Mouse (Mus musculus): ENCODE results near the gene Vamp2. TPM values are rescaled to one million over a fixed set of nuclear protein-coding genes. Genes with fewer than 3 reads are reported as not detected.
A peak's percentile ranks its signal among the peaks of the same experiment; 100 is the strongest.

The Vamp2 gene
- 10 to 100 TPM; 34.9 to 35.2 TPM for total RNA-seq (2021)
- long read RNA-seq, experiment 1, transcript Vamp2-201 (5 exons, 2,205 nt): major isoform, 38 of 45 reads
- long read RNA-seq, experiment 1, partial matches to known transcripts: 3 of 45 reads
- long read RNA-seq, experiment 1, other reads (novel, unspliced or antisense): 4 of 45 reads
- long read RNA-seq, experiment 2, transcript Vamp2-201 (5 exons, 2,205 nt): major isoform, 35 of 46 reads
- long read RNA-seq, experiment 2, partial matches to known transcripts: 4 of 46 reads
- long read RNA-seq, experiment 2, other reads (novel, unspliced or antisense): 5 of 46 reads

DNA sequence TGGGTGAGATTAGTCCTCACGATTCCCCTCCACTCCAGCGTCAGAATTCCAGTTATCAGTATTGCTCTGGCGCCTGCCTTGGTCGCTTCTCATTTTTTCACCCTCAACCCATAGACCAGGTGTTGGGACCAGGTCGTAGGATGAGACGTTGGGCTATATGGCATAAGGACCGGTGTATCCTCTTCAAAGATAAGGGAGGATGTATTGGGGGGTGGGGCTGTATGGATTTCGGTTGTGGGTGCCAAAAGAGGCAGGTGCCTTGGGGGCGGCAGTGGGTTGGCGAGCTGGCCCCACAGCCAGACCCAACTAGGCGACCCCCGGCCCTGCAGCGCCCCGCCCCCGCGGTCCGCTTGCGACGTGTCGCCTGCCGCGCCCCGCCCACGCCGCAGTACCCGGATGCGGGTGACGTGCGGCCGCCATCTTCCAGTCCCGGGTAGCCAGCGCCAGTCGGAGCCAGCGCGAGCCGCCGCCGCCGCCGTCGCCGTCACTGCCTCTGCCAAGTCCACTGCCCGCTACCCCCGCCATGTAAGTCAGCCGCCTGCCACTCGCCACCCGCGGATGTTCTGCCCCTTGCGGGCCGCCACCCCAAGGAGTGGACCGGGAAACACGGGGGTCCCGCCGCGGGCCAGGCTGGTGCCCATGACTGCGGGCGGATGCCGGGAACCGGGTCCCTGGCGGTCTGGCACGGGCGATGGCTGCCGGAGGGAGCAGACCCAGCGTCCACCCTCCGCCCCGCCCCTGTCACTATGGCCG lies at the start of gene Vamp2:
Vamp2 (plus strand) TSS at position 388 of the 753 bp plus-strand sequence.
- DNase-seq: peak; percentile 89

DNA sequence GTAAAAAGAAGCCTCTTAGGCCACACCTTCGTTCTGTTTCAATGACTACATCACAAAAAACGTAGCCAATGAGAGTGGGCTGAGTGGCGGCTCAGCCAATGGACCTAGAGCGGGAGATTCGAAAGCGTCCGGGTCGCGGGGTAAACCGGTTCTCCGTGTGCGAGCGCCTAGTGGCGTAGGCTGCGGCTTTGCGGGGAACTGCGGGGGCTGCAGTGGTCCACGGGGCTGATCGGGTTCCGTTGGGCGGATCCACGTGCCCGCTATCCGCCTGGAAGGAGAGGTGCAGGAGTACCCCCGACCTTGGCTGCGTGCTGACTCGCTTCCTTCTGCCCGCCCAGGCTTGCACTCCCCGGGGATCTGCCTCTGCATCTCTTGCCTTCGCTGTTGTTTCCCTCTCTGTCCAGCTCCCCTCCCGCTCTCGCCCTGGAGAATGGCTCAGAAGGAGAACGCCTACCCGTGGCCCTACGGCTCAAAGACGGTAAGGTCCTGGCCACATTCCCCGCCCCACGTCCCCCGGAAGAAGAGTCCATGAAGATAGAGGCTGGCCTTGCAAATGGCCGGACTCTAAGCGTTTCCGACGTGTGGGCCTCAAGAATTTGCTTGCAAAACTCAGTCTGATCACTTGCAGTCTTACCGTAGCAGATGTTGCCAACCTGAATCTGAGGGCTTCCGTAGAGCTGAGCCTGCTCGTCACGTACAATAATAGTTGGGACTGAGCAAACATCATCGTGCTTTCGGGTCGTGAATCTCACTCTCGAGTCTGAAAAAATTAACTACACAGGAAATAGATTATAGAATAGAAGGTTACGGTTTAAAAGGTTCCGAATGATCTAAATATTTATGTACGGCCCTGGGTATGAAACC lies 42.5 kb upstream of the Vamp2 start, which contains the start of gene Aurkb:
Aurkb (plus strand) TSS at position 117 of the 864 bp plus-strand sequence.
- DNase-seq: peak; percentile 75

DNA sequence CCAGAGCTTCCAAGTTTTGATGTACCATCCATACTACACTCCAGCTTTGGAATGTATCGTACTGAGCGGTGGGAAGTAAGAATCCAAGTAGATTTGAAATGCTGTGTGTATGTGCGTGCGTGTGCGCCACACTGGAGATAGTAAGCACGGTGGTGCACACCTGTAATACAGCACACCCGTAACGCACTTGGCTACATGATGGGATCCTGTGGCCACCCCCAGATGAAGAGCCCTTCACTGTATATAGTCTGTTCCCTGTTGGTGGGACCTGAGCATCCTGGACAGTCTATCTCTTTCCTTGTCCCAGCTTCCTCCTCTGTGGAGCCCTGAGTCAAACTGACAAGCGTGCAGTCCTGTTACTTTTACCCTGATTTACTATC lies 41.9 kb upstream of the Vamp2 start:
- no peak for DNase-seq

DNA sequence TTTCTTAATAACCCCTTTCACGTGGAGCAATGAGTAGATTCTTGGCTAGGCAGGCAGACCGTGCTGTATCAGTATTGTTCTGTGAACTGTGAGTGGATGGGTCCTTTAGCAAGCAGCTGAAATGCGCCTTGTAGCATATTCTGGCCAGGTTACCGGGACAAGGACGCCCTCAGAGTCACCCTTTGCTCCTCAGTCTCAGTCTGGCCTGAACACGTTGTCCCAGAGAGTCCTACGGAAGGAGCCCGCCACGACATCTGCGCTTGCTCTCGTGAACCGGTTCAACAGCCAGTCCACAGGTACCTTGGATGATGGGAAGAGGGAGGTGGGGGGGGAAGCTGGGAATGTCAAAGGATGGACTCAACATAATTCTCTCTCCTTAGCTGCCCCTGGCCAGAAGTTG lies 40.7 kb upstream of the Vamp2 start:
- DNase-seq: no peak

DNA sequence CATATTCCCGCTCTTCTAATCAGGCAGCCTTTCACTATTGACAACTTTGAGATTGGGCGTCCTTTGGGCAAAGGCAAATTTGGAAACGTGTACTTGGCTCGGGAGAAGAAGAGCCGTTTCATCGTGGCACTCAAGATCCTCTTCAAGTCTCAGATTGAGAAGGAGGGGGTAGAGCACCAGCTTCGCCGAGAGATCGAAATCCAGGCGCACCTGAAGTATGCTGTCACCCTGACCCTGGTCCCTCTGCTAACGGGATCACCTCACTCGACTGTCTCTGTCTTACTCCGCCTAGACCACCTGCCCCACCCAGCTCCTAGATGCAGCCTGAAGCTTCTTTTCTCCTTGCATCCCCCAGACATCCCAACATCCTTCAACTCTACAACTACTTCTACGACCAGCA lies 40.1 kb upstream of the Vamp2 start:
- no peak for DNase-seq

DNA sequence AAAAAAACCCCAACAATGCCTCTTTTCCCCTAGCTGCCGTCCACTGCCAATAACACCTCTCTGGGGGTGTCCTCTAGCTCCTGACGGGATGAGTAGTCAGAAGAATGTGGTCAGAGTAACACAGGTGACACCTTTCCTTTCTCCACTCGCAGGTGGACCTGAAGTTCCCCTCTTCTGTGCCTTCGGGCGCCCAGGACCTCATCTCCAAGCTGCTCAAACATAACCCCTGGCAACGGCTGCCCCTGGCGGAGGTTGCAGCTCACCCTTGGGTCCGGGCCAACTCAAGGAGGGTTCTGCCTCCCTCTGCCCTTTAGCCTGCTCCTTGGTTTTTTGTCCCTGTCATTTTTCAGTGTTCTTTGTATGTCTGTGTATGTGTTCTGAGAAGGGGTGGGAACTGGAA lies 37.5 kb upstream of the Vamp2 start:
- no peak for DNase-seq

DNA sequence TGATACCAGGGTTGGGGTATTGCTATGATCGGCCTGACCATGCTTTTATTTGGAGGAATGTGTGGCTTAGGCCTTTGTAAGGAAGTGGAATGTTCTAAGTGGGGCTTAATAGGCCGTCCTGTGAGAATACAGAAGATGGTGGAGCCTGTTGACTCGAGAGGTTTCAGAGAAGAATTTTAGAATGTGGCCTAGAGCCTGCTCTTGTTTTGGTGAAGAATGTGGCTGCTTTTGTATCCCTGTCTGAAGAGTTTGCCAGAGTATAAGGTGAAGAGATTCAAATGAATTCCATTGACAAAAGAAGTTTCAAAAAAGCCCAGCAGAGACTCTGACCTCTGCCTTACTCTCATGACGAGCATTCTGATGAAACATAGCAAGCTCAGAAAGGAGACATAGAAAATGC lies 36.5 kb upstream of the Vamp2 start:
- no peak for DNase-seq

DNA sequence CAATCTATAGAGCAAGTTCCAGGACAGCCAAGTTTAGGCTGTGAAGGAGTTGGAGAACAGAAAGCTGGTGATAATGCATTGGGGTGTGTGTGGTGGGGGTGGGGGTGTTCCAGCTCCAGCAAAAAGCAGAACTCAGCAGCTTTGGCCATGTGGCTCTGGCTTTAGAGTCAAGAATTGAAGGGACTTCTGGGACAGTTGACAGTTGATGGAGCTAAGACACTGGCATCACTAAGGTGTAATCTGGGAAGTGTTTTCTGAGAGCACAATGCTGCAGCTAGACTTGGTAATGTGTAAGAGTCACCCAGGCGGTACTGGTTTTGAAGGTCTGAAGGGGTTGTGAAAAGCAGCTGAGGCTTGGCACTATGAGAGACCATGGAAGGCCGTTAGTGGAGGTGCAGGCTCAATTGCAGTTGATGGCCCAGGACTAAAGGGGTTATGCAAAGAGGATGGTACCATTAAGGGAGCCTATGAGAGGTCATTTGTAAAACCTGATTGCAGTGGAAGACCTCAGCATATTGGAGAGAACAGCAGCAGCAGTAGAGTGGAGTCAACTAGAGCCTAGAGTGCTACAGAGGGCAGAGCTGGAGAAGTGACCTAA lies 35.4 kb upstream of the Vamp2 start:
- DNase-seq: no peak

DNA sequence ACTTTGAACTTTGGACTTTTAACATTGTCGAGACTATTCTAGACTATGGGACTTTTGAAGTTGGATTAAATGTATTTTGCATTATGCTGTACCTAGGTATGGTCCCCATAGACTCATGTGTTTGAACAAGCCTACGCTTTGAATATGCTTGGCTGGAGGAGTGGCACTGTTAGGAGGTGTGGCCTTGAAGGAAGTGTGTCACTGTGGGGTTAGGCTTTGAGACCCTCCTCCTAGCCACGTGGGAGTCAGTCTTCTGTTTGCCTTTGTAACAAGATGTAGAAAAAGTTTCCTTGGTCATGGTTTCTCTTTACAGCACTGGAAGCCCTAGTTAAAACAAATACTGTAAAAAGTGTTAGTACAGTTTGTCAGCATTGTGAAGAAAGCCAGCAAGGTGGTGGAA lies 34.4 kb upstream of the Vamp2 start:
- no peak for DNase-seq

DNA sequence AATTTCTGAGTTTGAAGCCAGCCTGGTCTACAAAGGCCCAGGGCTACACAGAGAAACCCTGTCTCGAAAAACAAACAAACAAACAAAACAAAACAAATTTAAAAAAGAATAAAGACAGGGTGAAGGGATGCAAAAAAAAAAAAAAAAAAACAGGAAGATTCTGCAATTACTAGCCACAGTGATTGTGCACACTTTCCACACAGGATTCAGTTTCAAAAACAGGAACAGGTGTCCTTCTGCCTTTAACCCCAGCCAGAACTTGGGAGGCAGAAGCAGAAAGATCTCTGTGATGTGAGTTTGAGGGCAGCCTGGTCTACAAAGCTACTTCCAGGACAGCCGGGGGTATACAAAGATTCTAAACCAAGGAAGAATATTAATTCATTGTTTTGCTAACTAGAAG lies 30.0 kb upstream of the Vamp2 start:
- no peak for DNase-seq

DNA sequence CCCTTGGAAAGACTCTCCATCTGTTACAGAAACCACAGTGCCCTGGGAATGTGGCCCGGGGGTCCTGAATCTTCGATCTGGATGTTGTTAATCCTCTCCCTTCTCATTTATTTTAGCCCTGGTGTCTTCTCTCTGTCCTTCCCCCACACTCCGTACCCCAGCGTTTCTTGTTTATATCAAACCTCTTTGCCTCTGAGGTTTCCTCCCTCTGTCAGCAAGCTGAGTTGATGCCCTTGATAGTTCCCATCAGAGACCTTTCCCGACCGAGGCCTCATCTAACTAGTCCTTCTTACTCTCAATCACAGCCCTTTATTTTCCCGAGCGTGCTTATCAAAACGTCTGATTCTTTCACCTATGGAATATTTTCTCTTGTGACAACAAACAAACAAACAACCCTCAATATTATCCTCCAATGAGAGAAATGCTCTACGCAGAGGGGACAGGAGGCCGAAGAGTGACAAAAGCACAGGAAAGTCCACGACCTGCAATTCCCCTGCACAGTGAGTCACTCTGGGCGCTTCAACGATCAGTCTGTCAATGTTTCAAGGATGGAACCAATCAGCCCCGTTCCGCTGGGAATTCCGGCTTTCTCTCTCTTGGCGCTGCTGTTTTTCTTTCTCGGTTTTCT lies 29.4 kb upstream of the Vamp2 start:
- no peak for DNase-seq

DNA sequence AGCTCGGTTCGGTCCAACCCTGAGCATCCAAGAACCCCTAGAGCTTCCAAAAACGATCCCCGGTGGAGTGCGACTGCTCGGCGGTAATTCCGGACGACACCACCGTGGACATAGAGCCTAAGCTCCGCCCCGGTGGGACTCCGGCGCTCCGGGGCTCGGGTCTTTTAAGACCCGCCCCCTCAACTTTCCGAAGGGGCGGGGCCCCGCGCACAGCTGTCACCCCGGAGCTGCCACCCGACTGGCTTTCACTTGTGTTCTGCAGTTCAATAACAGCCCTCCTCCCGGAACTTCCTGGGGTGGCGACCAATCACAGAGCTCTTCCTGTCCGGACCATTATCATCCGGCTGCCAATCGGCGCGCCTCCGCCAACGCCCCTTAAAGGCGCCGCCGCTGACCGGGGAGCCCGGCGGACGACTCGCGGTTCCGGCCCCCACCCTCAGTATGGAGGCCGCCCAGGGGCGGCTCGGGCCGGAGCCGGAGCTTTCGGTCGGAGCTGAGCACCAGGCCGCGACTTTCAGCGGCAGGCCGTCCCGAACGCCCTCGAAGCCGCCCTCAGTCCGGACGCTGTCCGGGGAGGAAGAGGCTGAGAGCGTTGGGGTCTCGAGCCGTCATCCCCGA lies 28.8 kb upstream of the Vamp2 start, which contains the start of gene Borcs6:
Borcs6 (plus strand) TSS at position 361 of the 618 bp plus-strand sequence.
- peak; percentile 98 for DNase-seq

DNA sequence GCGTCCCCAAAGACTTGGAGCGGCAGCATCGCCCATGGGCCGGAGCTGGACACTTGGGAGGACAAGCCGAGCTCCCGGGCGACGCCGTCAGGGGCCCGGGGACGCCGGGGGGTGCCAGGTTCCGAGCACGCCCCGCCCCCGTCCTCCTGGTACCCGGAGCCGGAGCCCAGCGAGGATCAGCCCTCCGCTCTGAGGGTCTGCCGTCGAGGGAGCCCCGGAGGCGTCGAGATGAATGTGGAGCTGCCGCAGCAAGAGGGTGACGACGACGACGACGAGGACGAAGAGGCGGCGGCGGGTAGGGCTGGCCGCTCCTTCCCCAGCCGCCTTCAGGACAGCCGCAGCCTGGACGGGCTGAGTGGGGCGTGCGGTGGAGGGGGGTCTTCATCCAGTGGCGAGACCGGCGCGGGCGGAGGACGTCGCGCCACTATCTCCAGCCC lies 28.3 kb upstream of the Vamp2 start:
- DNase-seq: no peak

DNA sequence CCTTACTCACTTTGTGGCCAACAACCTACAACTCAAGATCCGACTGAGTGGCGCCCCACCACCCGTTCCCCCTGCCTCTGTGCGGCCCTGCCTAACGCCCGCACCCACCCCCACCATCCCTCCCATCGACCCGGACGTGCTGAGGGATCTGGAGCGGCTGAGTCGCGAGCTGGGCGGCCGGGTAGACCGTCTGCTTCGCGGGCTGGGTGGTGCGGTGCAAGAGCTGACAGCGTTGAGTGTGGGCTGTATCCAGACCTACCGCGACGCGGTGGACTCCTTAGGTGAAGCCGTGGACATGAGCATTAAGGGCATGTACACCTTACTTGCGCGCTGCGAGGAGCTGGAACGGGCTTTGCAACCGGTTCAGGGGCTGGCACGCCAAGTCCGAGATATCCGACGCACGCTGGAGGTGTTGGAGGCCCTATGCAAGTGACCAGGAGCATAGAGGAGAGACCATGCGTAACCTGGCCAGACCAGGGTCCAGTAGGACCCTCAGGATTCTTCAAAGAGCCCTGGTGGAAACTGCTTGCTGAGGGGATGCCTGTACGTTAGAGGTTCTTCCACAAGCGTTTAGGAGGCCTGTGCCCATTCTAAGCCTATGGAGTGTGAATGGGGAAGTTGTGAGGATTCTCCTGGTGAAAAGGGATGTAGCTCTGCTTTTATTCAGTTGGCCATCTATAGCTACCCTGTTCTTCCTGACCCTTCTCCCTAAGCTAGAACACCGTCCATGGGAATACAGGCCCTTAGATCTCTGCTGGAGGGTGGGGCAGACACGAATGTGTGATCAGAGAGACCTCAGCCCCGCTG lies 27.6 kb upstream of the Vamp2 start:
- DNase-seq: no peak

DNA sequence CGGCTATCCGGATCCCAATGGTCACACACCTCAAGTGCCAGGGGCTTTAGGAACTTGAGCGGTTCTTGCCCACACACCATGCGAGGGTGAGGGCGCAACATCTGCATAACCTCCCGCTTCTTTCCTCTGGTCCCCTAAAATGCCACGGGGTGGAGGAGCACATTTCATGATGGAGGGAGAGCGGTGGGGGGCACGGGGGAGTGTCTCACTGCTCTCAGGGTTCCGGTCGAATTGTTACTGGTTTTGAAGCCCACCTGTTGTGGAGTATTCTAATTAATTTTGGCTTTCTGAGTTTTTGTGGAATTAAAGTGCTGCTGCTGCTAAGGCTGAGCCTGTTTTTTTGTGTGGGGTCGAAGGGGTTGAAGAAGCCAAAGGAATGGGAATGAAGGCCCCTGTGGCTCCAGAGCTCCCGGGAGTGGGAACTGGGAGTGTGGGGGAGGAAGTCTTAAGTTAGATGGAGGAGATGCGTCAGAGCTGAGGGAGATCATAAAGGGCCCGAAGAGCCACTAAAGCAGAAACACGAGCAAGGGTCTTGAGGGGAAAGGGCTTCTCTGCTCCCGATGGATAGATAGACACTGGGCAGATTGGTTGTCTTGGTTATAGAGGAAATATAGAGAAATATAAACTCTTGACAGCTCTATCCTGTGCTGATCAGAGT lies 26.9 kb upstream of the Vamp2 start:
- no peak for DNase-seq

DNA sequence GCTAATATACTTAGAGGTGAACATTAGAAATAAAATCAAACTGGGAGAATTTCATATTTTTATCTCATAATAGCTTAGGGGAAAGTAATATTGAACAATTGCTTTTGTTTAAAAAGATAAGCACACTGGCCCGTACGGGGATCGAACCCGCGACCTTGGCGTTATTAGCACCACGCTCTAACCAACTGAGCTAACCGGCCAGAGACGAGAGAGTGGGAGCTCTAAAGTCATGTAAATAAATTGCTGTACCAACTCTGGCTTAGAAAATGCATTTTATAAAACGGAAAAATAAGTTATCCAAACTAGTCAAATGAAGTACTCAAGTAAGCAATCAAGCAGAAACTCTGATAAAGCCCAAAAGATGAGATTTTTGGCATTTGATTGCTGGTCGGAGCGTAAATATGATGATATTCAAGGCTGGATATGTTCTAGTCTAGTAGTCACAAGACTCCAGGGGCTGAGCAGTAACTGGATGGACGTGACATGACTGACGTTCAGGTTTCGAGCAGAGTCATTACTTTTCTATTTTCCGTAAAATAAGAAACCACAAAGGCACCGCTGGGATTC lies 26.0 kb upstream of the Vamp2 start:
- peak; percentile 42 for DNase-seq

DNA sequence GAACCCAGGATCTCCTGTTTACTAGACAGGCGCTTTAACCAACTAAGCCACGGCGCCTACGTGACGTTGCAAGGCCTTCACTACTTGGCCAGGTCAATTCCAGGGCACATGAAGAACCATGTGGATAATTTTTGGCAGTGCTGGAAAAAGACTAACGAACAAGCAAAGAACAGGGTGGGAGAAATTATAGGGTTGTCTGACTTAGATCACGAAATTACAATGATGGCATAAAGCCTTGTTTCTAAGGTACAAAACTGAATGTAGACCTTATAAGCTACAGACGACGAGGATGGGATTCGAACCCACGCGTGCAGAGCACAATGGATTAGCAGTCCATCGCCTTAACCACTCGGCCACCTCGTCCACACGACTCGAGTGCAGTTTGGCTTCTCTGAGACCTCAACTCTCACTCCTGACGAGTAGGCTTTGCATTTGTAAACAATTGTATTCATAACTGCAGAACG lies 25.5 kb upstream of the Vamp2 start:
- DNase-seq: peak; percentile 89

DNA sequence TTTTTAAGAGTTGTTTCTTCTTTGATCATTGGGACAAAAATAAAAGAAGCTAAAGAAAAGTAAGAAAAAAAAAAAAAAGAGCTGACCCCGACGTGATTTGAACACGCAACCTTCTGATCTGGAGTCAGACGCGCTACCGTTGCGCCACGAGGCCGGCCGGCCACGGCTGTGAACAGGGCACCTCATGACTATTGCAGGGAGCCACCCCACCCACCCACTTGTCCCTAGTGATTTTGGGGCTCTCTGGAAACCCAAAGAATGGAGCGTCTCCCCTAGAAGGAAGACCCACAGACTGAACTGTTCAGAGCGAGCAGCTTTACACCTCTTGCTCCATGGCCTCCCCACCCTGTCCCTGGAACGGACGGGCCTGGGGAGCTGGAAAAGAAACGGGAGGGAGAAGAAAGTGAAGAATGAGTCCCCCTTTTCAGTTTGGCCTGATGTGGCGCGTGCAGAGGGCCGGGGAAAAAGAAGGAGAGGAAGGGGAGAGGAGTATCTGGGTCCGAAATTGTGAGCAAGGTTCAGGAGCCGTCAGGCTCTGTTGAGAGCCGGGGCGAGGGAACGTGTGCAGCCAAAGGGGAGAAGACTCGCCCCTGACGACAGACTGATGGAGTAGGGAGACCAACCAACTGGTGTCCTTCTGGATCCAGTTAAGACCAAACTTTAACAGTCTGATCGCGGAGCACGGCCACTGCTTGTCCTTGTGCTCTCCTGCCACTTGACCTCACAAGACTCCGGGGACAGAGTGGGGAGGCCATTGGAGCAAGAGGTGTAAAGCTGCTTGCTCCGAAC lies 24.7 kb upstream of the Vamp2 start:
- peak; percentile 79 for DNase-seq

All from gastrocnemius, postnatal 25 days (tissue).